Mouse (Mus musculus) spleen, adult 2 months (tissue): ENCODE data around the gene Pacsin1. TPM values are rescaled to one million over a fixed set of nuclear protein-coding genes. Genes with fewer than 3 reads are reported as not detected.

Experiments
- DNase-seq, 2 experiments: peaks; one replicate each; pipeline versions ENCODE4 v3.0.0 to v3.0.0-alpha.2; 2012 to 2021; ENCODE audit warnings: low spot score in 2 of 2, low read depth in 1 of 2
- H3K27ac ChIP-seq: fragments of 200-500 bp; 2 replicates; pipeline ENCODE4 v1.5.1; 2012; ENCODE audit warnings: low read length, inconsistent platforms; ENCODE audit not compliant: insufficient read depth
- H3K27me3 ChIP-seq: fragments of 200-500 bp; 2 replicates; pipeline ENCODE4 v1.6.1; 2012; ENCODE audit warnings: mild to moderate bottlenecking, moderate library complexity, low read length, inconsistent platforms; ENCODE audit not compliant: control insufficient read depth, insufficient read depth
- H3K36me3 ChIP-seq: fragments of 200-500 bp; 2 replicates; pipeline ENCODE4 v1.6.1; 2012; ENCODE audit warnings: mild to moderate bottlenecking, low read length, inconsistent platforms; ENCODE audit not compliant: control insufficient read depth, insufficient read depth
- H3K4me1 ChIP-seq: fragments of 200-500 bp; 2 replicates; pipeline ENCODE4 v1.6.1; 2011; ENCODE audit warnings: inconsistent platforms; ENCODE audit not compliant: control insufficient read depth, insufficient read depth, insufficient read length
- H3K4me3 ChIP-seq: fragments of 200-500 bp; 2 replicates; pipeline ENCODE4 v1.5.1; 2011; ENCODE audit warnings: mild to moderate bottlenecking, inconsistent platforms; ENCODE audit not compliant: insufficient read depth, insufficient read length; ENCODE audit errors: extremely low read depth
- CTCF ChIP-seq: fragments of 200-500 bp; IDR thresholded peaks from 2 replicates; pipeline ENCODE4 v1.5.1; 2011; ENCODE audit warnings: mild to moderate bottlenecking, inconsistent platforms; ENCODE audit not compliant: insufficient read depth, insufficient read length, insufficient replicate concordance; ENCODE audit errors: extremely low read depth
- POLR2A ChIP-seq: fragments of 200-500 bp; IDR thresholded peaks from 2 replicates; pipeline ENCODE4 v1.6.1; 2011; ENCODE audit warnings: low read depth, low read length, inconsistent platforms
- WGBS: fragments of 180-500 bp; shearing (Covaris S2); methylation state at CpG from one replicate; pipeline ENCODE4 v1.1.7; 2018; 5-methylcytosine and 5-hydroxymethylcytosine counted together
- polyA plus RNA-seq: library from polyadenylated mRNA; depleted of rRNA; stranded (reverse); fragments of >200 nt; gene quantifications from 2 replicates; pipeline ENCODE4 v1.2.3, GENCODE M21; 2012

Gene Pacsin1
- polyA plus RNA-seq, 1 experiment, result 10.3 TPM

- no peak overlapping the region for H3K27ac ChIP-seq
- no peaks in the 10 kb centered on the region for H3K27me3 ChIP-seq
- TF ChIP-seq POLR2A (no peak), CTCF (no peak)
- H3K4me1 ChIP-seq, result peaks cover 2% of the 10 kb centered on the region; the same call in 1 of the 2 replicates
- WGBS, result 91% methylated on average over 5 of the region's 5 CpGs
- no peak overlapping the region for H3K4me3 ChIP-seq
- no peaks in the 10 kb centered on the region for H3K36me3 ChIP-seq
- no peak for DNase-seq
Measured at GRCm38 (mm10) chr17:27677756-27678155, 22.4 kb downstream of the Pacsin1 start.

GRCm38 (mm10) chr17:27678924-27679813 is 23.9 kb downstream of the Pacsin1 start:
- peaks cover 2% of the 10 kb centered on the region; the same call in 1 of the 2 replicates for H3K4me1 ChIP-seq
- 73% methylated on average over 11 of the region's 11 CpGs for WGBS

DNA sequence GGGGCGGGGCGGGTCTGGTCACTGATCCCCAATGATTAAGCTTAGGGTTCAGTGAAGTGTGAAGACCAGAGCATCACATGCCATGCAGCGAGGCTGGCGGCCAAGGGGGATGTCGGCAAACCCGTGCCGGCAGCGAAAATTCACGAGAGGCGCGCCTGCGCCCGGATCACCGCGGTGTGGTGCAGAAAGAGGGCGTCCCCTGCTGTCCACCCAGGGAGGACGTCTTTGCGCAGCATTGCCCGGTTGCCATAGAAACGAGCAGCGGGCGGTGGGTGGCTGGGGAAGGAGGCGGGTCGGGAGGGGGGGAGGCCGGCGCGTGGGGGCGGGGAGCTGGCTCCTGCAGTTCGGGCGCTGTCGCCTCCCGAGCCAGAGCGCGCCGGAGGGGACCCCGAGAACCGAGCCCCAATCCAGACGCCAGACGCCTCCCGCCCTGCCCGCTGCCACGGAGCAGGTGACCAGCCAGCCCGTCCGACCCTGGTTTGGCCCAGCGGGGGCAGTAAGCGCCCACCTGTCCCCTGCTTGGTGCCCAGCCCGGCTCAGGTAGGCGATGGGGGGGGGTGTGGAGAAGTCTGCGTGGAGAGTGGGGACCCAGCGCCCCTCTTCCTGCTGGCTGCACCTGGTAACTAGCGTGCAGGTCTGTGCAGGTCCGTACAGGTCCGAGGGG is 29.7 kb downstream of the Pacsin1 start:
- Histone ChIP-seq H3K4me1 (peaks cover 8% of the 10 kb centered on the region; the same call in 1 of the 2 replicates), H3K4me3 (no peak overlapping the region), H3K27ac (no peak overlapping the region), H3K27me3 (peaks cover 10% of the 10 kb centered on the region), H3K36me3 (no peaks in the 10 kb centered on the region)
- TF ChIP-seq POLR2A (no peak), CTCF (peak; percentile 29; the same call in 1 of the 2 replicates)
- peak in 1 of 2 experiments; percentile 12 for DNase-seq
- 3% methylated on average over 40 of the region's 53 CpGs for WGBS

More at GRCm38 (mm10) chr17:27678924-27679813, 23.9 kb downstream of the Pacsin1 start:
- TF ChIP-seq POLR2A (no peak), CTCF (no peak)
- no peak overlapping the region for H3K4me3 ChIP-seq
- H3K27me3 ChIP-seq, result no peaks in the 10 kb centered on the region
- DNase-seq, result no peak
- H3K27ac ChIP-seq, result no peak overlapping the region
- H3K36me3 ChIP-seq, result no peaks in the 10 kb centered on the region

GRCm38 (mm10) chr17:27685550-27685913 is 30.2 kb downstream of the Pacsin1 start:
- 9% methylated on average over 11 of the region's 11 CpGs for WGBS
- H3K27ac ChIP-seq, result no peak overlapping the region
- TF ChIP-seq POLR2A, result no peak
- H3K36me3 ChIP-seq, result no peaks in the 10 kb centered on the region
- no peak overlapping the region for H3K4me3 ChIP-seq
- H3K4me1 ChIP-seq, result peaks cover 8% of the 10 kb centered on the region; the same call in 1 of the 2 replicates
- peaks cover 10% of the 10 kb centered on the region for H3K27me3 ChIP-seq
- DNase-seq, result no peak

DNA sequence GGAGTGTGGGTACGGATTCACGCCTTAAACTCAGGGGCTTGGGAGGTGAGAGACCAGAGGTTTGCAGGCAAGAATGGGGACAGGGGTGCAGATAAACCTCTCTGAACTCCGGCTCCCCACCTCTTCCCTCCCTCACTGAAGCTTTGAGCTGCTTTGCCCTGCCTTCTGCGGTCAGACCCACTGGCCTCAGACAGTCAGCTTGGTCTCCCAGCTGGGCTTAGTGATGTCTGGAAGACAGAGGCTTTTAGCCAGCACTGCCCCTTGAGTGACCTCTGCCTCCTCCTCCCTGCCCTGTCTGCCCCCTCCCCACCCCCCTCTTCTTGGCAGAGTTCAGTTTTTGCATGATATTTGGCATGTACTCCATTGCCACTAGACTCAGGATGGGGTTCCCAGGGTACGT is 31.1 kb downstream of the Pacsin1 start:
- H3K4me3 ChIP-seq, result no peak overlapping the region
- 28% methylated on average over 5 of the region's 5 CpGs for WGBS
- no peak overlapping the region for H3K27ac ChIP-seq
- no peak for TF ChIP-seq CTCF
- TF ChIP-seq POLR2A, result no peak
- H3K27me3 ChIP-seq, result peaks cover 10% of the 10 kb centered on the region
- peaks cover 8% of the 10 kb centered on the region; the same call in 1 of the 2 replicates for H3K4me1 ChIP-seq
- DNase-seq, result no peak
- H3K36me3 ChIP-seq, result no peaks in the 10 kb centered on the region

GRCm38 (mm10) chr17:27690993-27691693 is 35.8 kb downstream of the Pacsin1 start:
- TF ChIP-seq POLR2A (no peak), CTCF (no peak)
- 63% methylated on average over 14 of the region's 14 CpGs for WGBS
- Histone ChIP-seq H3K27ac (no peak overlapping the region), H3K4me1 (no peaks in the 10 kb centered on the region), H3K36me3 (no peaks in the 10 kb centered on the region), H3K27me3 (no peaks in the 10 kb centered on the region), H3K4me3 (no peak overlapping the region)
- DNase-seq, result no peak
